ENCODE assay signal across 25 mouse cellular contexts in the genomic region with DNA sequence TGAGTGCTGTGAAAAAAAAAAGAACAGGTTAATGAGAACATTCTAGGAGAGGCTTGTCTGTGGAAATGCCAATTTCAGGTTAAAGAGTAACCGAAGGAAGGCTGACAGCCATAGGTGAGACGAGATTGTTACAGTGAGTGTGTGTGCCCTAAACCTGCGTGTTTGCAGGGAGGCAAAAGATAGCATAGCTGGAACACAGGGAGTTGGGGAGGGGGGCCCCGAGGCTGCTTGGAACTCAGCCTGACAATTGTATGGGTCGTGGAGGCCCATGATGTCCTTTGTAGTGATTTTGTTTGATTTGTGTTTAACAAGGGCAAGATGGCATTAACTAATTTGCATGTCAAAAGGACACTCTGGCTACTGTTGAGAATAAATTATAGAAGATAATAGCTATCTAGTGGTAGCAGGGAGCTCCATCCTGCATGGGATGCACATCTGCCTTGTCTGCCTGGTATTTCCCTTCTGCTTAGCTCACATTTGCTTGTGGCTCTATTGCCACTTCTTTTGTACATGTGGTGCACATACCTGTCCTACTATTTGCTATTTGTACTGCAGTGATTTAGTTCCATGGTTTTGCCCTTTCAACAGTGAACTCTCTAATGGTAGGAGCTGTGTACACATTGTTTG.
DNase-seq lines count a peak whose midpoint lies in the region; ATAC-seq lines count a peak whose summit lies in the region.
"Had no signal": no experiment of that assay in that cellular context is flagged by ENCODE, and none has a peak within 500 bp of the region (broad histone marks: within the 10 kb centered on the region; RNA-seq: fewer than 3 reads in every experiment).

No protein-coding gene starts in this region.

- no peaks in the 10 kb centered on the region for H3K27me3 ChIP-seq in forebrain, embryonic 16.5 days (replicated peaks; ENCODE audit: control insufficient read depth, insufficient read depth, low read length)
- no peaks in the 10 kb centered on the region for H3K27me3 ChIP-seq in forebrain, embryonic 11.5 days (ENCODE audit: control insufficient read depth, insufficient read depth, low read length)
- H3K27me3 ChIP-seq in kidney, embryonic 14.5 days (ENCODE audit: control insufficient read depth, insufficient read depth, low read length): no peaks in the 10 kb centered on the region
- no peaks in the 10 kb centered on the region for H3K27me3 ChIP-seq in neural tube, embryonic 14.5 days (ENCODE audit: control insufficient read depth, insufficient read depth, low read length)
- H3K27me3 ChIP-seq: embryonic facial prominence, embryonic 15.5 days; limb, embryonic 12.5 days had no signal

- intact Hi-C loops in gastrocnemius, postnatal 36 days (cut with DNase I): loop anchor here (5.0 kb wide), 3 partner anchors 51 to 166 kb away; a partner anchor contains a TSS

- H3K4me3 ChIP-seq in forebrain, embryonic 16.5 days (replicated peaks; ENCODE audit: low read length): no peak overlapping the region
- H3K4me3 ChIP-seq in forebrain, embryonic 11.5 days (ENCODE audit: low read depth, low read length): no peak overlapping the region
- H3K4me3 ChIP-seq in kidney, embryonic 14.5 days (ENCODE audit: low read length): no peak overlapping the region
- no peak overlapping the region for H3K4me3 ChIP-seq in neural tube, embryonic 14.5 days (ENCODE audit: low read depth, low read length)
- H3K4me3 ChIP-seq: embryonic facial prominence, embryonic 15.5 days; gastrocnemius, adult 2 months; heart, embryonic 10.5 days; limb, embryonic 12.5 days had no signal

- DNase-seq in forebrain, embryonic 11.5 days (ENCODE audit: low spot score): no peak
- DNase-seq in kidney, postnatal 14 days: peak; percentile 1
- DNase-seq in retina, postnatal 1 day: peak; percentile 11
- DNase-seq in retina, embryonic 14.5 days (ENCODE audit: low spot score): no peak
- DNase-seq in gastrocnemius, postnatal 36 days: no peak
- DNase-seq: adrenal gland, postnatal 10 days; cerebellum, adult 2 months; cerebellum, postnatal 36 days; gastrocnemius, adult 2 months; kidney, adult 11 months; kidney, postnatal 10 days; layer of hippocampus, postnatal 36 days; liver, postnatal 0 days; lung, postnatal 10 days; right cerebral cortex, postnatal 25 days; spleen, adult 18-20 months had no signal

- no peaks in the 10 kb centered on the region for H3K9me3 ChIP-seq in forebrain, embryonic 16.5 days (ENCODE audit: control insufficient read depth, low read length)
- no peaks in the 10 kb centered on the region for H3K9me3 ChIP-seq in forebrain, embryonic 11.5 days (ENCODE audit: control insufficient read depth, low read length)
- no peaks in the 10 kb centered on the region for H3K9me3 ChIP-seq in kidney, embryonic 14.5 days (ENCODE audit: control insufficient read depth, low read length)
- H3K9me3 ChIP-seq in neural tube, embryonic 14.5 days (ENCODE audit: control insufficient read depth, low read length): no peaks in the 10 kb centered on the region
- H3K9me3 ChIP-seq: embryonic facial prominence, embryonic 15.5 days; G1E; heart, embryonic 10.5 days; limb, embryonic 12.5 days had no signal

- no peaks in the 10 kb centered on the region for H3K4me1 ChIP-seq in forebrain, embryonic 16.5 days (replicated peaks; ENCODE audit: control insufficient read depth, insufficient read depth, low read length)
- no peaks in the 10 kb centered on the region for H3K4me1 ChIP-seq in forebrain, embryonic 11.5 days (replicated peaks; ENCODE audit: control insufficient read depth, insufficient read depth, low read length)
- no peaks in the 10 kb centered on the region for H3K4me1 ChIP-seq in kidney, embryonic 14.5 days (ENCODE audit: control insufficient read depth, insufficient read depth, low read length)
- H3K4me1 ChIP-seq in neural tube, embryonic 14.5 days (ENCODE audit: control insufficient read depth, insufficient read depth, low read length): no peaks in the 10 kb centered on the region
- H3K4me1 ChIP-seq: embryonic facial prominence, embryonic 15.5 days; heart, embryonic 10.5 days; limb, embryonic 12.5 days had no signal

- no peak overlapping the region for H3K4me2 ChIP-seq in forebrain, embryonic 16.5 days (ENCODE audit: low read length)
- no peak overlapping the region for H3K4me2 ChIP-seq in forebrain, embryonic 11.5 days (ENCODE audit: low read depth, low read length, severe bottlenecking)
- H3K4me2 ChIP-seq in kidney, embryonic 14.5 days (replicated peaks; ENCODE audit: low read depth, low read length): no peak overlapping the region
- H3K4me2 ChIP-seq in neural tube, embryonic 14.5 days (ENCODE audit: low read depth, low read length): no peak overlapping the region
- H3K4me2 ChIP-seq: embryonic facial prominence, embryonic 15.5 days; limb, embryonic 12.5 days; liver, embryonic 11.5 days had no signal

- no peaks in the 10 kb centered on the region; the same call in 1 of the 2 replicates for H3K36me3 ChIP-seq in forebrain, embryonic 16.5 days (ENCODE audit: control insufficient read depth, insufficient read depth)
- H3K36me3 ChIP-seq in forebrain, embryonic 11.5 days (ENCODE audit: control insufficient read depth, insufficient read depth, low read length): no peaks in the 10 kb centered on the region
- H3K36me3 ChIP-seq in kidney, embryonic 14.5 days (ENCODE audit: control insufficient read depth, insufficient read depth, low read length): no peaks in the 10 kb centered on the region
- no peaks in the 10 kb centered on the region for H3K36me3 ChIP-seq in neural tube, embryonic 14.5 days (ENCODE audit: control insufficient read depth, insufficient read depth, low read length)
- H3K36me3 ChIP-seq: embryonic facial prominence, embryonic 15.5 days; G1E; heart, embryonic 10.5 days; limb, embryonic 12.5 days had no signal

- no peak overlapping the region for H3K27ac ChIP-seq in forebrain, embryonic 16.5 days (ENCODE audit: low read length)
- H3K27ac ChIP-seq in forebrain, embryonic 11.5 days (ENCODE audit: low read depth, low read length): no peak overlapping the region
- H3K27ac ChIP-seq in kidney, embryonic 14.5 days (ENCODE audit: low read depth, low read length): no peak overlapping the region
- no peak overlapping the region for H3K27ac ChIP-seq in neural tube, embryonic 14.5 days (ENCODE audit: low read depth, low read length)
- H3K27ac ChIP-seq: embryonic facial prominence, embryonic 15.5 days; gastrocnemius, adult 2 months; heart, embryonic 10.5 days; limb, embryonic 12.5 days had no signal

- peak; percentile 47; the same call in 1 of the 2 replicates for ATAC-seq in forebrain, embryonic 16.5 days
- ATAC-seq in forebrain, embryonic 11.5 days (replicated peaks; ENCODE audit: low FRiP score): no peak
- ATAC-seq in kidney, embryonic 14.5 days (ENCODE audit: low FRiP score, low TSS enrichment): no peak
- ATAC-seq in neural tube, embryonic 14.5 days (ENCODE audit: low read depth): peak; percentile 34; the same call in 1 of the 2 replicates
- ATAC-seq: liver, postnatal 0 days; Patski had no signal

- no peak overlapping the region for H3K9ac ChIP-seq in forebrain, embryonic 16.5 days (replicated peaks; ENCODE audit: low read depth, low read length)
- no peak overlapping the region for H3K9ac ChIP-seq in forebrain, embryonic 11.5 days (ENCODE audit: low read length)
- no peak overlapping the region for H3K9ac ChIP-seq in kidney, embryonic 14.5 days (ENCODE audit: low read depth, low read length)
- no peak overlapping the region for H3K9ac ChIP-seq in neural tube, embryonic 14.5 days (replicated peaks; ENCODE audit: low read depth, low read length)
- H3K9ac ChIP-seq: embryonic facial prominence, embryonic 15.5 days; limb, embryonic 12.5 days; liver, postnatal 0 days had no signal

- 68% methylated on average over 5 of the region's 5 CpGs for WGBS in forebrain, embryonic 16.5 days
- 65% methylated on average over 5 of the region's 5 CpGs for WGBS in forebrain, embryonic 11.5 days
- 74% methylated on average over 5 of the region's 5 CpGs for WGBS in kidney, embryonic 14.5 days
- 46% methylated on average over 5 of the region's 5 CpGs for WGBS in neural tube, embryonic 14.5 days

Comparison
In these comparisons a context has a peak if more than half of its experiments do, and no peak if none do; other contexts are left out.
1. ATAC-seq: peak in forebrain, embryonic 16.5 days (single experiment) and neural tube, embryonic 14.5 days (single experiment); none in forebrain, embryonic 11.5 days (single experiment) and kidney, embryonic 14.5 days (single experiment).
2. DNase-seq: peak in kidney, postnatal 14 days (single experiment) and retina, postnatal 1 day (single experiment); none in forebrain, embryonic 11.5 days (single experiment), retina, embryonic 14.5 days (single experiment) and gastrocnemius, postnatal 36 days (0 of 2).